Mouse (Mus musculus) CH12.LX (cell line): ENCODE results near the gene Cage1. TPM values are rescaled to one million over a fixed set of nuclear protein-coding genes. Genes with fewer than 3 reads are reported as not detected.

Experiments used
- DNase-seq: peaks from one replicate; pipeline ENCODE4 v3.0.0-alpha.2; 2013; ENCODE audit errors: extremely low read depth
- H3K27ac ChIP-seq: 2 replicates; pipeline ENCODE4 v1.5.1; 2012; ENCODE audit warnings: low read depth, mild to moderate bottlenecking, control low read depth, moderate library complexity; ENCODE audit not compliant: insufficient read depth
- H3K27me3 ChIP-seq: replicated peaks from 2 replicates; pipeline ENCODE3; 2012; ENCODE audit warnings: inconsistent platforms
- H3K36me3 ChIP-seq, 2 experiments: replicated peaks in 1 of 2; 2 replicates each; pipeline versions ENCODE3 to v1.6.1; 2012; ENCODE audit warnings: inconsistent platforms in 1 of 2, low read length in 1 of 2, mild to moderate bottlenecking in 1 of 2, mixed read lengths in 1 of 2, moderate library complexity in 1 of 2; ENCODE audit not compliant: control insufficient read depth in 1 of 2, insufficient read depth in 1 of 2
- H3K4me1 ChIP-seq, 2 experiments: 2 replicates each; pipeline ENCODE4 v1.6.1; 2012; ENCODE audit warnings: inconsistent platforms in 1 of 2, moderate library complexity in 1 of 2; ENCODE audit not compliant: insufficient read depth in 2 of 2, control insufficient read depth in 1 of 2
- H3K4me2 ChIP-seq: 2 replicates; pipeline ENCODE4 v1.6.1; 2012; ENCODE audit warnings: low read depth, mild to moderate bottlenecking, control low read depth; ENCODE audit not compliant: poor library complexity, insufficient read depth, severe bottlenecking
- H3K4me3 ChIP-seq, 3 experiments: fragments of 150-350 bp in 1 of 3; sonication (generic) in 1 of 3; replicated peaks in 1 of 3; 2 replicates each; pipeline versions ENCODE3 to v1.5.1; 2011 to 2012; ENCODE audit warnings: low read depth in 2 of 3, low read length in 2 of 3, mild to moderate bottlenecking in 2 of 3, moderate library complexity in 2 of 3, control low read depth in 1 of 3, improper control_type of control experiment in 1 of 3, inconsistent platforms in 1 of 3, mixed read lengths in 1 of 3; ENCODE audit not compliant: poor library complexity in 1 of 3
- H3K79me2 ChIP-seq: replicated peaks from 2 replicates; pipeline ENCODE4 v1.6.1; 2012; ENCODE audit warnings: mild to moderate bottlenecking, moderate library complexity; ENCODE audit not compliant: control insufficient read depth, poor library complexity, insufficient read depth, severe bottlenecking; ENCODE audit errors: extremely low read depth
- H3K9ac ChIP-seq: 2 replicates; pipeline ENCODE4 v1.6.1; 2012; ENCODE audit warnings: low read depth, mild to moderate bottlenecking, control low read depth, moderate library complexity; ENCODE audit not compliant: insufficient read depth
- H3K9me3 ChIP-seq: replicated peaks from 2 replicates; pipeline ENCODE3; 2012; ENCODE audit warnings: low read length, inconsistent platforms, mixed read lengths
- CHD2 ChIP-seq: IDR thresholded peaks from 2 replicates; pipeline ENCODE4 v1.6.1; 2011; ENCODE audit warnings: low read length, improper control_type of control experiment
- CTCF ChIP-seq, 2 experiments: IDR thresholded peaks in 1 of 2; conservative IDR thresholded peaks in 1 of 2; 2 replicates each; pipeline ENCODE4 v1.5.1; 2011 to 2012; ENCODE audit warnings: low read depth in 2 of 2, low read length in 2 of 2, improper control_type of control experiment in 1 of 2, inconsistent platforms in 1 of 2, mild to moderate bottlenecking in 1 of 2, moderate library complexity in 1 of 2
- ELF1 ChIP-seq: IDR thresholded peaks from 2 replicates; pipeline ENCODE4 v1.6.1; 2014; ENCODE audit warnings: low read depth, mild to moderate bottlenecking, inconsistent platforms, low read length, improper control_type of control experiment
- ETS1 ChIP-seq: conservative IDR thresholded peaks from 2 replicates; pipeline ENCODE4 v1.6.1; 2012; ENCODE audit warnings: low read depth, mild to moderate bottlenecking, inconsistent platforms, low read length, improper control_type of control experiment, moderate library complexity
- GABPA ChIP-seq: IDR thresholded peaks from 2 replicates; pipeline ENCODE4 v1.6.1; 2012; ENCODE audit warnings: low read depth, low read length, improper control_type of control experiment, inconsistent platforms; ENCODE audit not compliant: insufficient replicate concordance
- HCFC1 ChIP-seq: IDR thresholded peaks from 2 replicates; pipeline ENCODE4 v1.6.1; 2012; ENCODE audit warnings: low read depth, mild to moderate bottlenecking, inconsistent platforms, low read length, improper control_type of control experiment
- JUND ChIP-seq: conservative IDR thresholded peaks from 2 replicates; pipeline ENCODE4 v1.6.1; 2011; ENCODE audit warnings: low read depth, low read length, improper control_type of control experiment
- MAX ChIP-seq: IDR thresholded peaks from 2 replicates; pipeline ENCODE4 v1.6.1; 2011; ENCODE audit warnings: low read length, improper control_type of control experiment
- MEF2A ChIP-seq: IDR thresholded peaks from 2 replicates; pipeline ENCODE4 v1.6.1; 2014; ENCODE audit warnings: low read depth, mild to moderate bottlenecking, inconsistent platforms, low read length, improper control_type of control experiment, borderline replicate concordance
- NRF1 ChIP-seq: IDR thresholded peaks from 2 replicates; pipeline ENCODE4 v1.6.1; 2014; ENCODE audit warnings: low read depth, mild to moderate bottlenecking, inconsistent platforms, low read length, improper control_type of control experiment, moderate library complexity
- POLR2A ChIP-seq: IDR thresholded peaks from 2 replicates; pipeline ENCODE4 v1.6.1; 2011; ENCODE audit warnings: low read depth, mild to moderate bottlenecking, improper control_type of control experiment, low read length
- RAD21 ChIP-seq: IDR thresholded peaks from 2 replicates; pipeline ENCODE4 v1.6.1; 2011; ENCODE audit warnings: low read depth, mild to moderate bottlenecking, low read length, improper control_type of control experiment, moderate library complexity
- RCOR1 ChIP-seq: conservative IDR thresholded peaks from 2 replicates; pipeline ENCODE4 v1.6.1; 2012; ENCODE audit warnings: low read depth, mild to moderate bottlenecking, inconsistent platforms, low read length, improper control_type of control experiment
- SMC3 ChIP-seq: IDR thresholded peaks from 2 replicates; pipeline ENCODE4 v1.6.1; 2011; ENCODE audit warnings: low read depth, low read length, improper control_type of control experiment
- TBP ChIP-seq: conservative IDR thresholded peaks from 2 replicates; pipeline ENCODE4 v1.6.1; 2011; ENCODE audit warnings: low read depth, low read length, improper control_type of control experiment
- TCF12 ChIP-seq: IDR thresholded peaks from 2 replicates; pipeline ENCODE4 v1.6.1; 2014; ENCODE audit warnings: low read depth, mild to moderate bottlenecking, inconsistent platforms, low read length, improper control_type of control experiment
- UBTF ChIP-seq: IDR thresholded peaks from 2 replicates; pipeline ENCODE4 v1.6.1; 2012; ENCODE audit warnings: low read depth, mild to moderate bottlenecking, inconsistent platforms, low read length, improper control_type of control experiment, moderate library complexity
- USF2 ChIP-seq: conservative IDR thresholded peaks from 2 replicates; pipeline ENCODE4 v1.6.1; 2011; ENCODE audit warnings: low read depth, low read length, improper control_type of control experiment
- ZC3H11A ChIP-seq: IDR thresholded peaks from 2 replicates; pipeline ENCODE4 v1.6.1; 2012; ENCODE audit warnings: low read depth, mild to moderate bottlenecking, inconsistent platforms, low read length, improper control_type of control experiment
- ZNF384 ChIP-seq: IDR thresholded peaks from 2 replicates; pipeline ENCODE4 v1.6.1; 2012; ENCODE audit warnings: low read depth, low read length, improper control_type of control experiment, inconsistent platforms
- dilution Hi-C: fragments of 300-500 bp; cut with MboI; formaldehyde crosslinking; loops from 2 replicates; pipeline ENCODE4 v1.14.3; 2020; ENCODE audit warnings: low sequenced_read_pairs; ENCODE audit not compliant: extremely low pct_unique_long_range_greater_than_20kb, extremely low pct_ligation_motif_present
- in situ Hi-C: fragments of 300-500 bp; cut with MboI; formaldehyde crosslinking; loops from 3 replicates; pipeline ENCODE4 v1.14.3; 2019; ENCODE audit warnings: low sequenced_read_pairs, low pct_ligation_motif_present, low pct_unique_long_range_greater_than_20kb, mixed read lengths
- polyA plus RNA-seq: library from polyadenylated mRNA; unstranded; fragments of >175 nt; gene quantifications from 2 replicates; pipeline ENCODE4 v1.2.1, GENCODE M21; 2012; ENCODE audit warnings: low read depth; ENCODE audit not compliant: insufficient read length
- total RNA-seq, 2 experiments: library from RNA; depleted of rRNA; stranded (reverse); fragments of 300-350 nt in 1 of 2; fragments of >200 nt in 1 of 2; gene quantifications; 2 replicates each; pipeline ENCODE4 v1.2.3; 2012 to 2014

Cage1 gene
- total and polyA plus RNA-seq, 3 experiments: 1.2 to 1.4 (median 1.3) TPM

DNA sequence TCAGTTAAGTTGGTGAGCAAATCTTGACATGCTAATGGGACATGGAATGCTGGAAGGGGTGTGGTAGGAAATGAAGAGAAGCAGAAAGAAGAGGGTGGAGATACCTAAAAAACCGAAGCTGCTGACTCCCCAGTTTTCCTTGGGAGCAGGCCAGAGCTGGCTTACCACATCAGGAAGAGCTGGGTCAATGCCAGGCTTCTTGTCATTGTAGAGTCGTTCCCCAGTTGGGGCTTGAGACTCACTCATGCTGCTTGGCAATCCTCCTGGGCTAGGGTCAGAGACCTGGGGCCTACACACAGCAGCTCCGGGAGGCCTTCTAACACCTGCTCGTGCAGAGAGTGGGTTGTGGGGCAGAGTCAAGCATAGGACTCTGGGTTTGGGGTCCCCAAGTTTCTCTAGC, 34.1 kb upstream of the Cage1 start:
- no peak overlapping the region for H3K27ac ChIP-seq
- H3K27me3 ChIP-seq: no peaks in the 10 kb centered on the region
- H3K4me1 ChIP-seq: peaks cover 0 to 9% of the 10 kb centered on the region in 2 experiments; a peak in 3 of 4 replicates
- dilution Hi-C loops: no loop called here
- no peak overlapping the region for H3K4me2 ChIP-seq
- H3K9ac ChIP-seq: no peak overlapping the region
- no peak overlapping the region for H3K4me3 ChIP-seq
- no peaks in the 10 kb centered on the region for H3K9me3 ChIP-seq
- H3K36me3 ChIP-seq: peaks cover 0 to 39% of the 10 kb centered on the region in 2 experiments
- DNase-seq: no peak
- no peak for TF ChIP-seq CHD2
- TF ChIP-seq ETS1: no peak
- no peak for TF ChIP-seq MAX
- TF ChIP-seq ELF1: no peak
- TF ChIP-seq USF2: no peak
- no peak for TF ChIP-seq GABPA
- TF ChIP-seq UBTF: no peak
- TF ChIP-seq CTCF (conservative IDR thresholded peaks at IDR 0.05 in 1 of 2, IDR thresholded peaks at IDR 0.05 in 1 of 2; ENCODE audit: low read depth in 2 of 2, low read length in 2 of 2): no peak
- TF ChIP-seq HCFC1: no peak
- no peak for TF ChIP-seq RCOR1
- no peak for TF ChIP-seq MEF2A
- TF ChIP-seq TBP: no peak
- TF ChIP-seq TCF12: no peak
- no peak for TF ChIP-seq ZNF384
- no peak for TF ChIP-seq NRF1
- H3K79me2 ChIP-seq: no peaks in the 10 kb centered on the region
- in situ Hi-C loops: loop anchor here (25.0 kb wide), 1 partner anchor 516 kb away; no protein-coding TSS in a partner anchor

DNA sequence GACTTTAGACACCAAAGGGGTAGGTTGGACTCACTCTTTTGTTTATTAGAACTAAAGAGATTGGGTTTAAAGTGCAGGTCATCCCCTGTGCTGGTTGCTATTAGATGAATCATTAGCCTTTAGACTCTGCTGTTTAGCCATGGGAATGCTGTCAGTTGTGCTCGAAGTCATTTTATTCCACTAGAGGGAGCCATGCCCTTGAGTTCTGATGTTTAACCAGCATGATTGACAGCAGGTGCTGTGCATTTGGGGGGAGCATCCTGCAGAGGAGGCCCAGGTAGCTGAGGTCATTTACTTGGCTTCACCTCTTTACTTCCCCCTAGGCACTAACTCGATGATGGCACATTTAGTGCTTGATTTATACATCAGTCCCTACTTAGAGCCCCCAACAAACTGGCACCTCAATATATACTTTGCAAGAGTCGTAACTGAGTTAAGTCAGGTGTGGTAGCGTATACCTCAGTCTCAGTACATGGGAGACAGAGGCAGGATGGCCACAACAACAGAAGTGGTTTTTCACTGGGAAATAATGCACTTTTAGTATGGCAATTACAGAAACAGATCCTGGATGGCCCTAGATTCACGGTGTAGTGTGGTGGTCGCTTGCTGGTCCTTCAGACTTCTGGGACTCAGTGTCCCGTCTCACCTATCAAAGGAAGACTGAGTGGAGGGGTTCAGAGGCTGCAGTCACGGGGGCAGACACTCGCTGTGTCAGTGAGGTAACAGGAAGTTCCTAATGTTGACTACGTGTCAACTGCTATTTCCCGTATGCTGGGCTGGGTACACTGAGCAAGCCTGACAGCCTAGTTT, 28.2 kb upstream of the Cage1 start:
- Histone ChIP-seq H3K4me1 (no peaks in the 10 kb centered on the region), H3K9me3 (no peaks in the 10 kb centered on the region), H3K36me3 (peaks cover 25 to 71% of the 10 kb centered on the region in 2 experiments), H3K79me2 (no peaks in the 10 kb centered on the region), H3K4me2 (no peak overlapping the region), H3K9ac (no peak overlapping the region), H3K27me3 (no peaks in the 10 kb centered on the region)
- dilution Hi-C loops: no loop called here
- TF ChIP-seq RAD21 (peak; percentile 86), POLR2A (no peak), CTCF (conservative IDR thresholded peaks at IDR 0.05 in 1 of 2, IDR thresholded peaks at IDR 0.05 in 1 of 2; ENCODE audit: low read depth in 2 of 2, low read length in 2 of 2) (peak; percentile 67 to 85), UBTF (no peak), RCOR1 (no peak), TCF12 (no peak), SMC3 (peak; percentile 82), ZNF384 (no peak), JUND (no peak), ZC3H11A (no peak)
- TF ChIP-seq, all 38 proteins: peak for 3
- in situ Hi-C loops: loop anchor here (10.0 to 25.0 kb wide), 2 partner anchors 130 to 522 kb away; no protein-coding TSS in a partner anchor
- Histone ChIP-seq H3K27ac (no peak overlapping the region), H3K4me3 (no peak overlapping the region)
- DNase-seq: peak; percentile 70
